Mouse (Mus musculus) E14TG2a.4 (cell line): ENCODE results near the gene Cox11.

Source experiments
- CTCF ChIP-seq: conservative IDR thresholded peaks from 2 replicates; pipeline ENCODE4 v1.5.1; 2014; ENCODE audit warnings: low read length
- NANOG ChIP-seq: IDR thresholded peaks from 2 replicates; pipeline ENCODE4 v1.6.1; 2014; ENCODE audit warnings: borderline replicate concordance, low read length, mixed read lengths
- POU5F1 ChIP-seq: IDR thresholded peaks from 2 replicates; pipeline ENCODE4 v1.6.1; 2014; ENCODE audit warnings: low read length, borderline replicate concordance

DNA sequence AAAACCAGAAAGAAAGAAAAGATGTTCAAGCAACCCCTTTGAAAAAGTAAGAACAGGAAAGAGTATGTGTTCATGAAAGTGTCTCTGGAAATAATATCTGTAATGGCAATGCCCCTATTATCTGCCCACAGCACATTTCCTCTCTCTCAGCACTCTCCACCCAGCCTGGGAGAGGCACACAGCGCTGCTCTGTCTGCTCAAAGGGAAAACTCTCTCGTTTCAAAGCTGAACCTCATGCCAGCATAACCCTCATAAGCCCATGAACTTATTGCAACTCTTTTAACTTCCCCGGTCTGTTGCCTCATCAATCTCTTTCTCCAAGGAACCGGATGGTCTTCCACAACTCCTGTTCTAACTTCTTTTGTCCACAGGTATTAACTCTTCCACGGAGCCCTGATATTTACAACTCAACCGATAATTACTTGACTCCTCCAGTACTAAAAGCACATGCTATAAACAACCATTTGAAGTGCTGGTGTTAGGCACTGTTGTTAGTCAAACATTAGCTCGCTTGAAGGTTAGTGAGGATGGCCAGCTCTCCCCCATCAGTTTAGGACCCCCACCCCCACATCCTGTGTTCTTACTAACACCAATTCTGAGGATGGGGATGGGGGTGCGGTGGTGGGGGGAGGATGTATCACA lies 26.5 kb downstream of the Cox11 start:
- TF ChIP-seq CTCF: no peak
- TF ChIP-seq NANOG: no peak
- TF ChIP-seq POU5F1: no peak
